Mouse (Mus musculus) cortical plate, adult 2 months (tissue): ENCODE measurements around the gene Acvr1b. TPM values are rescaled to one million over a fixed set of nuclear protein-coding genes. Genes with fewer than 3 reads are reported as not detected.

Experiments used
- H3K27ac ChIP-seq: fragments of 200-500 bp; 2 replicates; pipeline ENCODE4 v1.5.1; 2012; ENCODE audit warnings: low read length, control low read depth, inconsistent platforms; ENCODE audit not compliant: insufficient read depth
- H3K4me1 ChIP-seq: fragments of 200-500 bp; 2 replicates; pipeline ENCODE4 v1.6.1; 2011; ENCODE audit warnings: low read length; ENCODE audit not compliant: control insufficient read depth, insufficient read depth
- H3K4me3 ChIP-seq: fragments of 200-500 bp; 2 replicates; pipeline ENCODE4 v1.5.1; 2011; ENCODE audit warnings: mild to moderate bottlenecking, low read length, control low read depth; ENCODE audit not compliant: insufficient read depth
- CTCF ChIP-seq: fragments of 200-500 bp; IDR thresholded peaks from 2 replicates; pipeline ENCODE4 v1.5.1; 2011; ENCODE audit warnings: mild to moderate bottlenecking, control low read depth, low read length; ENCODE audit not compliant: insufficient read depth; ENCODE audit errors: extremely low read depth
- POLR2A ChIP-seq: fragments of 200-500 bp; IDR thresholded peaks from 2 replicates; pipeline ENCODE4 v1.6.1; 2011; ENCODE audit warnings: mild to moderate bottlenecking, low read length, control low read depth; ENCODE audit not compliant: insufficient read depth; ENCODE audit errors: extremely low read depth
- polyA plus RNA-seq: library from polyadenylated mRNA; depleted of rRNA; stranded (reverse); fragments of >200 nt; gene quantifications from 2 replicates; pipeline ENCODE4 v1.2.3, GENCODE M21; 2012; rRNA removed

Acvr1b gene
- 70.5 and 73.9 TPM in 2 replicates for polyA plus RNA-seq

DNA sequence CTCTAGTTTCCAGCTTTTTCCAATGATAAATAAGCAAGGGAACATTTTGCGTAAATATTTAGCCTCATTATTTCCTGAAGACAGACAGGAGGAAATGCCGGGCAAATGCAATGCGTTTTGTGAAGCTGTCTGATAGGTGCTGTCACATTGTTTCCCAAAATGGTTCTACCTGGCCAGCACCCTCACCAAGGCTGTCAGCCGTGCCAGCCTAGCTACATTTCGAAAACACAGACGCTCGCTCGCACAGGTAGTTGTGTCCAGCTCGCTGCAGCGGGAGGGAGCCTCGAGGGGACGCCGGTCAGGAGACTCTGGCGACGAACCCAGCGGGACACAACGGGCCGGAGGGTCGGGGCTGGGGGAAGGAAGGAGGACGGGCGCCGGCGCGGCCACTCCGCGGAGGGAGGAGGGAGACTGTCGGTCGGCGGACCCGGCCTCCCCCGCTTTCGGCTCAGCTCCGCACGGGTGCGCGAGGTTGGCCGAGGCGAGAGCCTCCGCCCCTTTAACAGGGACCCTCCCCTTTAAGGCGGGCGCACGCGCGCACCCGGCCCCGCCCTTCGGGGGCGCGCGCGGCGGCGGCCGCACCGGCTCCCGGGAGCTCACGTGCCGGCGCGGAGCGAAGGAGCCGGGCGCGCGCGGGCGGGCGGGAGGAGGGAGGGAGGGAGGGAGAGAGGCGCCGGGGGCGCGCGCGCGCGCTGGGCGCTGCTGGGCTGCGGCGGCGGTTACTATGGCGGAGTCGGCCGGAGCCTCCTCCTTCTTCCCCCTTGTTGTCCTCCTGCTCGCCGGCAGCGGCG is at the start of gene Acvr1b:
Acvr1b (plus strand) TSS at position 647 of the 791 bp plus-strand sequence.
- H3K4me3 ChIP-seq: peak within 1 kb of the TSS; percentile 96

DNA sequence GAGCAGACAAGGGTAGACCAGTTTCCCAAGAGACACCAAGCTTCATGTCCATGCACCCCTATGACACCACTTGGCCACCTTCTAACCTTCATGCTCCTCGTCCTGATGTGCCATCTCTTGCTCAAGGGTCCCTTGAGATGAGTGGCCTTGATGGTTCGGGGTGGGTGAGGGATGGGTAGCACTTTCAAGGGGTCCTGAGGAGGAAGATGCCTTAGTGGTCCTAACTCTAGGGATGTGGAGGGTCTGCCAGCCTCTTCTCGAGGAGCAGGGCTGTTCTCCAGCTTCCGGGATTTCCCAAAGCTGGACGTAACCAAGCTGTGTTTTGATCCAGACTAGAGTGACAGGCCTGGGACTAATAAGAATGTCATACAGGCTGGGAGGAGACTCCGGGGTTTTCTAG is 48.3 kb upstream of the Acvr1b start:
- no peaks in the 10 kb centered on the region for H3K4me1 ChIP-seq

More for the DNA sequence above, at the start of gene Acvr1b:
- Histone ChIP-seq H3K27ac (peak within 1 kb of the TSS; percentile 93), H3K4me1 (peaks cover 4% of the 10 kb centered on the region)
- TF ChIP-seq POLR2A: peak; percentile 62
- no peak for TF ChIP-seq CTCF

DNA sequence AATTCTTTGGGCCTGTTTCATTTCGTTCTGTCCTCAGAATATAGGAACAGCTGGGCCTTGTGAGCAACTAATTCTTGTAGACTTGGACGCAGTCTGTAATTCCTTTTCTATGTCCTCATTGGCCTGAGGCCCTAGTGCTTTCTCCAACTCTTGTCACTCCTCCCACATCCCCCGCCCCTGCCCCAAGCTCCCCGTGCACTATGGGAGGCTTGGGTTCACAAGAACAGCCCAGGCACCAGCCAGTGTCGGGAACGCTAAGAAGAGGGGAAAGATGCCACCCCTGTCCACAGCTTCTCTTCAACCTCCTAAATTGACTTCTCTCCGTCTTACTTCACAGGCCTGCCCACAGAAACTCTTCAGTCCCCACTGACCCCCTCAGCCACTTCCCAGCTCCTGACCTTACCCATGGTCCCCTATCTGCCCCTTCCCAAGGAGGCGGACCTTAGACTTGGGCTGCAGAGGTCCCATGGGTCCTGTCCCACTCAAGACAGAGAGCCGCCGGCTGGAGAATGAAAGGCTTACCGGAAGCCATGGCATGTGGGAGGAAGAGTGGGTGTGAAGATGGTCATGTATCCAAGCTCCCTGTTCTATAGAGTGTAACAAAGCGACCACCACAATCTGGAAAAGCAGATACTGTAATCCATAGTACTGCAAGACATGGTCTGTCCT is 46.9 kb upstream of the Acvr1b start:
- H3K4me3 ChIP-seq: no peak overlapping the region
- TF ChIP-seq POLR2A (no peak), CTCF (no peak)
- no peaks in the 10 kb centered on the region for H3K4me1 ChIP-seq
- no peak overlapping the region for H3K27ac ChIP-seq

More for the DNA sequence above, 48.3 kb upstream of the Acvr1b start:
- TF ChIP-seq CTCF (no peak), POLR2A (no peak)
- Histone ChIP-seq H3K4me3 (no peak overlapping the region), H3K27ac (no peak overlapping the region)

DNA sequence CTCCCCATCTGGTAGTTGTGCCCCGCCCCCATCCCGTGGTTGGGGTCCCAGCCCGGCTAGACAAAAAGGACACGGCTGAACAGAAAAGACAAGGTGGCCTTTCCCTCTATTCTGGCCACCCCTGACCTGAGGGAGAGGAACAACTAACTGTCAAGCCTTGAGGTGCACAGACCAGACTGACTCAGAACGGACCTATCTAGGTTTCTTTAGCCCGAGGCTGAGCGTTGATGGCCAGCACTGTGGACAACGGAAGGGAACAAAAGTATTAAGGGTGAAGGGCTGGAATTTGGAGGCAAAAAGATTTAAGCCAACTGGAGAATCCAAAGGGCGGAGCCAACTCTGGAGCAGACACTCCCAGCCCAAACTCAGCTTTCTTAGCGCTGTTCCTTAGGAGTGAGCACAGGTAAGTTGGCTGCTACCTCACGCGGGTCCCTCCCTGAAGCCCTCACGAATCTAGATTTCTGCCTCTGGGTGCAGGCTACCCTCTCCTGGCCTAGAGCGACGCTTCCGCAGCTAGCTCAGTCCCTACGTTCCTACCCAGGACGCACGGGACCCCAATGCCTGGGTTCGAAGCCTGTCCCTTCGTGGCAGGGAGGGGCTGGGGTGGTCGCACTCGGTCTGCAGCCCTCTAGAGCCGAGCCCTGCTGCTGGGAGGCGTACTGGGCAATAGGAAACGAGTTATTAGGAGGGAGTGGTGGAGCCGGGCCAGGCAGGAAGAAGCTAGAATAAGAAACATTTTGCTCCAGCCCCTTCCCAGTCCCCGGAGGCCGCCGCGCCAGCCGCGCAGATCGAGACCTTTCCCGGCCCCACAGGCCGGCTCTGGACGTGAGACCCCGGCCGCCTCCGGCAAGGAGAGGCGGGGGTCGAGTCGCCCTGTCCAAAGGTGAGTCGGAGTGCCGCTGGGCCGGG is 45.4 kb upstream of the Acvr1b start, which contains the start of gene Acvrl1:
Acvrl1 (plus strand) TSS at position 342 of the 909 bp plus-strand sequence.
- Histone ChIP-seq H3K27ac (peak within 1 kb of the TSS; percentile 68), H3K4me1 (no peaks in the 10 kb centered on the region), H3K4me3 (peak within 1 kb of the TSS; percentile 18)
- TF ChIP-seq POLR2A (no peak), CTCF (no peak)

DNA sequence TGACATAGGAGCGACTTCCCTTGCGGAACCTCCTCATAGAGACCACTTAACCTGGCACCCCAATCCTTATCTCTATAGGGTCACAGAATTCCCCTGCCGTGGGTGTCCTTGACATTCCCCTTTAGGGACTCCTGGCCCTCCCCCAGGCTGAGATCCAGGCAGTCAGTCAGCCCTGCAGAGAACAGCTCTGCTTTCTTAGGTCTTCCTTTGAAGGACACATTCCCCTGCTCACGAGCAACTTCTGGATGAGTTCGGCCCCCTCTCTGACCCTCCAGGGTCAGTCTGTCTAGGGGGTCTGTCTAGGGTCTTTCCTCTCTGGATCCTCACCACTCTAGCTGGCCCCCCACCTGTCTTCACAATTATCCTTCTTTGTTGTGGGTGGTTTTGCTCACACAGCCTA is 44.5 kb upstream of the Acvr1b start:
- H3K4me1 ChIP-seq: no peaks in the 10 kb centered on the region
- H3K27ac ChIP-seq: no peak overlapping the region
- H3K4me3 ChIP-seq: no peak overlapping the region
- TF ChIP-seq POLR2A (no peak), CTCF (no peak)

DNA sequence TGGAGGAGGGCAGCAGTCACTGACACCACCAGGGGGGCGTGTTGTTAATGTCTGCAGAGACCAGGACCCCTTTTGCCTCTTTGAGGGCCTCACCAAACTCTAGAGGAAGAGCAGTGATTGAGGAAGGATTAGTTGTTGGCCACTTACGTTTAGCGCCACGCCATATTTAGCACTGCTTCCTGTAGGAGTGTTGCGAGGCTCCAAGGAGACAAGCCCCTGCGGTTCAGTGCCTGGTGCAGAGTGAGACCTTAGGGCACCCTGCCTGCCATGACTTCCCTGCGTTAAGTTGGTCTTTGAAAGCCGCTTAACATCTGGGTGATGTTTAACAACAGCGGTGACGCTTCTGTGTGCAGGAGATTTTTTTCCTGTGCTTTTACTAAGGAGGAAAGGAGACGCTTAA is 42.4 kb upstream of the Acvr1b start:
- H3K27ac ChIP-seq: no peak overlapping the region
- no peak overlapping the region for H3K4me3 ChIP-seq
- TF ChIP-seq POLR2A: no peak
- no peak for TF ChIP-seq CTCF
- H3K4me1 ChIP-seq: no peaks in the 10 kb centered on the region

DNA sequence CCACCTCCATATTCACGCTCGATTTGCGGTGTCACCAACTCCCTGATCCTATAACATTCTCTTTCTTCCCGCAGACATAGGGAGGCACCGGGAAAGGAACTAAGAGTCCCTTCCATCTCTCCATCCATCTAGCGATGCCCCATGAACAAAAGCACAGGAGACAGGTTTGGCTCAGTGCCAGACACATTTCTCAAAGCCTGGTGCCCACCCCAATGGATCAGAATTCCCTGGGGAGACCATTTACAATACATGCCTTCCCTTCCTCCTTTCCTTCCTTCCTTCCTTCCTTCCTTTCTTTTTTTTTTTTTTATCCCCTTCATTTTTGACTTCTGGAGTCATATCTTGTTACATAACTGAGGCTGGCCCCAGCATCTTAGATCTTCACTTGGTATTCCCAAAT is 41.8 kb upstream of the Acvr1b start:
- Histone ChIP-seq H3K4me3 (no peak overlapping the region), H3K27ac (0 out of 2 replicates have a peak overlapping the region, but pooled peaks have one; percentile 38), H3K4me1 (no peaks in the 10 kb centered on the region)
- TF ChIP-seq POLR2A: no peak
- no peak for TF ChIP-seq CTCF

DNA sequence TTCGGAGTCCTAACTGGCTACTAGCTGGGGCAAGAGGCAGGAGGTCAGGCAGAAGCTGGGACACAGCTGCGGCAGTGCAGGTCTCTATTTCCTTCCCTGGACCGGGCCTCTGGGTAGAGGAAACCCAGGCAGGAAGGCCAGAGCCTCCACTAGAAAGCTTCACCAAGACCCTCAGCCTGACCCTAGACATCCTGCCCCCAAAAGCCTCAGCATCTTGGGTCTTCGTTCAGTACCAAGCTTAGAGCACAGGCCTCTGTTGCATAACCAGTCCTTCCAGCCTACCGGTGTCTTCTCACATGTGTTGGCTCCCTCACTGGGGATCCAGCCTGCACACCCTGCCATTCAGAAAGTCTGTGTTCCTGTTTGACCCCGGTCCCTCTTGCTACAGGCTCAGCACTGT is 41.1 kb upstream of the Acvr1b start:
- Histone ChIP-seq H3K27ac (peak overlapping the region; percentile 38), H3K4me1 (no peaks in the 10 kb centered on the region), H3K4me3 (no peak overlapping the region)
- TF ChIP-seq CTCF: no peak
- no peak for TF ChIP-seq POLR2A
